Mouse (Mus musculus): ENCODE measurements at regions not wholly inside any gene's neighbourhood (a gene's known extent, or its start where the extent isn't known, plus 50 kb on each side); places are given as distances from the start of the nearest gene placed in this dataset.
A peak's percentile ranks its signal among the peaks of the same experiment; 100 is the strongest.

- DNase-seq (ENCODE audit: extremely low spot score in 1 of 2, low spot score in 2 of 2): peak in 1 of 2 experiments; percentile 31
- intact Hi-C loops (cut with DNase I): no loop called here
Measured at GRCm38 (mm10) chr5:120251697-120252401, 135.6 kb downstream of the Rbm19 start.

- intact Hi-C loops (cut with DNase I): no loop called here
- DNase-seq (ENCODE audit: extremely low spot score in 1 of 2, low spot score in 2 of 2): no peak
Measured at GRCm38 (mm10) chr5:120252551-120252950, 136.3 kb downstream of the Rbm19 start.

GRCm38 (mm10) chr5:120262715-120263273, 146.5 kb downstream of the Rbm19 start:
- DNase-seq (ENCODE audit: extremely low spot score in 1 of 2, low spot score in 2 of 2): no peak

GRCm38 (mm10) chr5:120269416-120269860, 153.2 kb downstream of the Rbm19 start:
- intact Hi-C loops (cut with DNase I): no loop called here
- DNase-seq (ENCODE audit: extremely low spot score in 1 of 2, low spot score in 2 of 2): peak in 1 of 2 experiments; percentile 16

More at GRCm38 (mm10) chr5:120262715-120263273, 146.5 kb downstream of the Rbm19 start:
- intact Hi-C loops (cut with DNase I): no loop called here

- intact Hi-C loops (cut with DNase I): no loop called here
- no peak for DNase-seq (ENCODE audit: extremely low spot score in 1 of 2, low spot score in 2 of 2)
Measured at GRCm38 (mm10) chr5:120270887-120271616, 154.8 kb downstream of the Rbm19 start.

- intact Hi-C loops (cut with DNase I): no loop called here
Measured at GRCm38 (mm10) chr5:120276229-120276628, 155.3 kb upstream of the Lhx5 start.

GRCm38 (mm10) chr5:120280321-120280720, 151.2 kb upstream of the Lhx5 start:
- DNase-seq (ENCODE audit: extremely low spot score in 1 of 2, low spot score in 2 of 2): no peak

More at GRCm38 (mm10) chr5:120276229-120276628, 155.3 kb upstream of the Lhx5 start:
- no peak for DNase-seq (ENCODE audit: extremely low spot score in 1 of 2, low spot score in 2 of 2)

GRCm38 (mm10) chr5:120280991-120281602, 150.4 kb upstream of the Lhx5 start:
- intact Hi-C loops (cut with DNase I): no loop called here
- no peak for DNase-seq (ENCODE audit: extremely low spot score in 1 of 2, low spot score in 2 of 2)

More at GRCm38 (mm10) chr5:120280321-120280720, 151.2 kb upstream of the Lhx5 start:
- intact Hi-C loops (cut with DNase I): no loop called here

- DNase-seq (ENCODE audit: extremely low spot score in 1 of 2, low spot score in 2 of 2): peak in 1 of 2 experiments; percentile 7
- intact Hi-C loops (cut with DNase I): no loop called here
Measured at GRCm38 (mm10) chr5:120281840-120282565, 149.5 kb upstream of the Lhx5 start.

GRCm38 (mm10) chr5:120284625-120285024, 146.9 kb upstream of the Lhx5 start:
- intact Hi-C loops (cut with DNase I): no loop called here
- no peak for DNase-seq (ENCODE audit: extremely low spot score in 1 of 2, low spot score in 2 of 2)

GRCm38 (mm10) chr5:120285036-120285435, 146.5 kb upstream of the Lhx5 start:
- DNase-seq (ENCODE audit: extremely low spot score in 1 of 2, low spot score in 2 of 2): no peak
- intact Hi-C loops (cut with DNase I): no loop called here

- no peak for DNase-seq (ENCODE audit: extremely low spot score in 1 of 2, low spot score in 2 of 2)
- intact Hi-C loops (cut with DNase I): no loop called here
Measured at GRCm38 (mm10) chr5:120286787-120287186, 144.7 kb upstream of the Lhx5 start.

GRCm38 (mm10) chr5:120288036-120288684, 143.3 kb upstream of the Lhx5 start:
- intact Hi-C loops (cut with DNase I): no loop called here
- DNase-seq (ENCODE audit: extremely low spot score in 1 of 2, low spot score in 2 of 2): no peak

- DNase-seq (ENCODE audit: extremely low spot score in 1 of 2, low spot score in 2 of 2): no peak
- intact Hi-C loops (cut with DNase I): no loop called here
Measured at GRCm38 (mm10) chr5:120294526-120295078, 136.9 kb upstream of the Lhx5 start.

- intact Hi-C loops (cut with DNase I): no loop called here
- DNase-seq (ENCODE audit: extremely low spot score in 1 of 2, low spot score in 2 of 2): no peak
Measured at GRCm38 (mm10) chr5:120297190-120297589, 134.3 kb upstream of the Lhx5 start.

- intact Hi-C loops (cut with DNase I): no loop called here
- DNase-seq (ENCODE audit: extremely low spot score in 1 of 2, low spot score in 2 of 2): no peak
Measured at GRCm38 (mm10) chr5:120297665-120298282, 133.7 kb upstream of the Lhx5 start.

GRCm38 (mm10) chr5:120301672-120302071, 129.8 kb upstream of the Lhx5 start:
- DNase-seq (ENCODE audit: extremely low spot score in 1 of 2, low spot score in 2 of 2): no peak
- intact Hi-C loops (cut with DNase I): no loop called here

GRCm38 (mm10) chr5:120302307-120302706, 129.2 kb upstream of the Lhx5 start:
- no peak for DNase-seq (ENCODE audit: extremely low spot score in 1 of 2, low spot score in 2 of 2)
- intact Hi-C loops (cut with DNase I): no loop called here
